Mouse (Mus musculus) cerebellum, adult 11-12 months (tissue): ENCODE results near the gene Tmem98.

Experiments used
- DNase-seq: peaks from one replicate; pipeline ENCODE4 v3.0.0; 2022

Gene Tmem98

DNA sequence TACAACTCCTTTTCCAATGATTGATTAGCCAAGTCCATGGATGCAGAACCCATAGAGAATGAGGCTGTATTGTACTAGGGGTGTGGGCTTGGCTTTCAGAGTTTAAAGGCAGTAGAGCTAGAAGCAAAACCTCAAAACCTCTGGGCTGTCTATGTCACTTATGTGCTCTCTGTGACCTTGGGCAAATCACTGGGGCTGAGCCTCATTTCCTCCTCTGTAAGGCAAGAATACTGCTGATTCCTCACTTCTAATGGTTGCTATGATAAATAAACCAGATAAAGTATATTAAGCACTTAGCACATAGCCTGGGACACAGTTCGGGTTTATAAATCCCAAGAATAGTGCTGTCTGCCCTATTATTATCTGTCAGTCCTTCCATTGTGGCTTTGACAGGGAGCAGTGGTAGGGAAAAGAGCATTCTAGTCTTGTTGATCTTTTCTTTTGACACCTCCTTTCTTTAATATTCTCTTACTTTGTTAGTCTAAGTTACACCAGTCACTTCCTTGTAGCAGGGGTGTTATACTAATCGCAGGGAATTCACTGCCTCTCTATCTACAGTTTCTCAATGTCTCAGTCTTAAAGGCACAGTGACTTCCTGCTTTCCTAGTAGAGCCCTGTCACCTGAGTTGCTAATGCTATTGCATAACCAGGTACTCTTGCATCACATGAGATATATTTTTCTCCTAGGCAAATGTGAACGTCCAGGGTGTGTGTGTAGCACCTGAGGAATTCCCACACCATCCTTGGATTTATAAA lies 18.1 kb upstream of the Tmem98 start:
- no peak for DNase-seq

DNA sequence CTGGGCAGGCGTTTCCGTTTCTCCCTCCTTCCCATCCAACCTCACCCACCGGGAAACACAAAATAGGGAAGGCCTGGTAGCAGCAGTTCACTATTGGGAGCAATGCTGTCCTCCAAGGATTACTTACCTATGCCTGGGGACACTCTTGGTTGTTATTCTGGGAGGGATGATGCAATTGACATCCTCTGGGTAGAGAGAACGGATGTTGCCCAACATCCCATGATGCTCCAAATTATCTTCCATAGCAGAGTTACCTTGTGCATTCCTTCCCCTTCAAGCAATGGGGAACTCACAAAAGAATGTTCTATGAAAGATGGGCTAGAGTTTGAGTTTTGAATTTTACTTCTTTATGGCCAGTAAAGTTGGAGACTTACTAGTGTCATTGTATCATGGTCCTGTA lies 16.6 kb upstream of the Tmem98 start:
- no peak for DNase-seq

DNA sequence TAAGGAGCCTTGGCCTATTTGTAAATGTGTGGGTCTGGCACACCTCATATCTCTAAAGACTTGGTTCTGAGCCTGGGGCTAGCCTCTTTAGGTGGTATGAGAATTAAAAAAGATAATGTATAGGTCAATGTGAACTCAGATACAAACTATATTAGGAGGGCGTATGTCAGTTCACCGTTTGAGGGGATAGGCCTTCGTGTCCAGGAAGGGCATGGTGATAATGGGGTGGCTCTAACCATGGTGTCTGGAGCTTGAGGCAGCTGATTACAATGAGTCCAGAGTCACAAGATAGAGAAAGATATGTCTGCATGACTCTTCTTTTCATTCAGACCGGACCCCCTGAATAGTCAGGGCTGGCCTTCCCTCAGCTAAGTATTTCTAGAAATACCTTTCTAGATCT lies 15.7 kb upstream of the Tmem98 start:
- no peak for DNase-seq

DNA sequence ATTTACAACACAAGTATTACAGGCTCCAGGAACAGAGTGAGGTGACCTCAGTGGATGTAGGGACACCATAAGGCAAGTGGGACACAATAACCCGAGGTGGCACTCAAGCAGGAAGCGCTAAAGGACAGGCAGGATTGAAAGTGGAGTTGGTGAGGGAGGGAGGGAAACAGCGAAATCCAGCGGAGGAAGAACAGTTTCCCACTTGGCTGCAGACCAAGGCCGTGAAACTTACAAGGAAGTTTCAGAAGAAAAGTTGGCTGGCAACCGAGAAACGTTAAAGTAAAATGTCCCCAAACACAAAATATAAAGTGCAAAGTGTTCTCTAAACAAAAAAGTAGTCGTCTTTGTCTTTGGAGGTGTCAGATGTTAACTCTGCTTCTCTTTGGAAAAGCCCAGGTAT lies 14.5 kb upstream of the Tmem98 start:
- DNase-seq = no peak

DNA sequence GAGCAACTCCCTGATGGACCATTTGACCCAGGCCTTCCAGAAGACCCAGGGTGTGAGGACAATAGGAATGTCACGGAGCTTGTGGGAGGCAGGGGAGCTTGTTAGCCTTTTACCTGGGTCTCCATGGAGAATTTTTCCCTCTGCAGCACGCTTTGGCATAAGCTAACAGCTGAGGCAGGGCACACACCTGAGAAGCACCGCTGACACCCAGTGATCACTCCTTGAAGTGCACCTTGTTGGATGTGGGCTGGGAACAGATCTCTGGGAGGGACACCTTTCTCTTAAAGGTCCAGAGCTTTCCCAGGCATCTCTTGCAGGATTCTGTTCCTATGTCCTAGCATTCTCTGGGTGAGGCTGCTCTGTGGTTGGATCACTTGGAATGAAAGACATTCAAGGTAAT lies 10.0 kb upstream of the Tmem98 start:
- DNase-seq = no peak

DNA sequence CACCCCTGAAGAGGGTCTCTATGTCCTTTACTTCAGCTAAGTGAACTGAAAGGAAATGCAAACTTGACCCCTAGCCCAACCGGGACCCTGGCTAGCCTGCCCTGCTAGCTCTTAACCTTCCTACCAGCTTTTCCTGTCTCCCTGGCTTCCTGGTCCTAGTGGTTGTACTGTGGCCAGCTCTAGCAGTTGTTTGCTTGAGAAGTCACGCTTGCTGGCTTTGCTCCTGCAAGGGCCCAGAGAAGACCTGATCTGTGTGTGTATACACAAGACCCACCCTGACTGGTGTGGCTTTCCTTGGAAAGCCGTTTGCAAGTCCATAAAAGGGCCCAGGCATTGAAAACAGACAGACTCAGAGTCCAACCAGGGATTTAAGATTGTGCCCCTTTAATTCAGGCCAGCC lies 7.3 kb upstream of the Tmem98 start:
- DNase-seq = no peak

DNA sequence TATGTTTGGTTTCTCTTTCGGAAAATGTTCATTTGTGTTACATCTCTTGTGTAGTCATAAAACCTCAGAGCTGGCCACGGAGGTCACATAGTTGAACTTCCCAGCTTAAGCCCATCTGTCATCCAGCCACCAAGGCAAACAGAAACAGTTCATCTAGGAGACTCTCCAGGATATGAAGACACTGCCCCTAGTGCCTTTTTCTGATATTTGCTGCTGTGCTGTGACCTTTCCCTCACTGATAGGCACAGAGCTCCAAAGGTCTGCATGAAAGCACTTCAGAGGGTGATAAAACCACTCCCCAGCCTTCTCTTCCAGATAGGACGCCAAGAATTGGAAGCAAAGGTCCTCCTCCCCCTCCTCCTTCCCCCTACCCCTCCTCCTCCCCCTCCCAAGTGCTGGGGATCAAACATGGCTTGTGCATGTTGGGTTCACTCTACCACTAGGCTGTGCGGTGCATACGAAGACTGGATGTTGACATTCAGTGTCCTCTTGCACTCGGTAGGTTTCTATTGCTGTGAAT lies 1.4 kb upstream of the Tmem98 start:
- no peak for DNase-seq

DNA sequence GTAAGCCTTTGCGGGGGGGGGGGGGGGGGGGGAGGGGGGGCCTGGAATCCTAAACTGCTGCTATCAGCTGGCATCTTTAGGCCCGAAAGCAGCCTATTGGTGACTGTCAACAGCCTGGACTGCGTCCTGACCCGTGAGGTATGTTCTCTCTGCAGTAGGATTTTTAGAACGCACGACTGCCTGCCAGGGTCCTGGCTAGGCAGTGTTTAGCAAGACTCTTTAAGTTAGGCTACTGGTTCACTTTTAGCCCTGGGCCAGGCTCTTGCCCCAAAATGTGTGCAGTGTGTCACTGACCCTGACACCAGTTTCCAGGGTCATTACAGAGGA lies 346 bp upstream of the Tmem98 start:
- DNase-seq = no peak

DNA sequence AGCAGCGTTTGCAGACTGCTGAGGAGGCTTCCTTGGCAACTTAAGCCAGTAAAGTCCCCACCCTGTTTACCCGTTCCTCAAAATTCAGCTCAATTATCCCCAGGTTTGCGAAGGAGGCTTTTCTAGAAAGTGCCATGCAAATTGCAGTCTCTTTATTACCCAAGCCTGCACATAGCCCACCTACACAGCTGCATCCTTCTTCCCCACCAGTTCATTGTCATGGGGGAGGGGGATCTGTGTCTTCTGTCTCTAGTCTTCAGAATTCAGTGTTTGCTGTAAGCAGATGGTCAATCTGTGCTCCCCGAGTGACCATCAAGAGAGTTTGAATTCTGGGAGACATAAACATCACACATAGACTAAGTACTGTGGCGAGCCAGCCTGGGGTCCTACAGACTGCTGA lies 1.2 kb downstream of the Tmem98 start:
- no peak for DNase-seq

DNA sequence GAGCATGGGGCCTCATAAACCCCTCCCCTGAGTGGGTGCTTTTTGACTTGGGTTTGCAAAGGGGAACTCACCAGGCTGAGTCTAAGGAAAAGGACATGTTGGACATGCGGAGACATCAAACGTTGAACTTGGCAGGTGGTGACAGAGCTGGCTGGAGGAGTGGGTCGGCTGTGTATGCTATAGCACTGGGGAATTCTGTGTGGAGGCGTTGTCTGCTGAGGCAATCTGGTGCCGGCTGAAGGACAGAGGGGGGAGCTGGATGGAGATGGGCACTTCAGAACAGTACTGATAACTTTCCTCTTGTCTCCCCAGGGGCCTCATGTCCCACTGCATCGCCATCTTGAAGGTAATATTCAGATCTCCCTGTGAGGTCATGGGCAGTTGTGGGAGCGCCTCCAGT lies 5.4 kb downstream of the Tmem98 start:
- no peak for DNase-seq

DNA sequence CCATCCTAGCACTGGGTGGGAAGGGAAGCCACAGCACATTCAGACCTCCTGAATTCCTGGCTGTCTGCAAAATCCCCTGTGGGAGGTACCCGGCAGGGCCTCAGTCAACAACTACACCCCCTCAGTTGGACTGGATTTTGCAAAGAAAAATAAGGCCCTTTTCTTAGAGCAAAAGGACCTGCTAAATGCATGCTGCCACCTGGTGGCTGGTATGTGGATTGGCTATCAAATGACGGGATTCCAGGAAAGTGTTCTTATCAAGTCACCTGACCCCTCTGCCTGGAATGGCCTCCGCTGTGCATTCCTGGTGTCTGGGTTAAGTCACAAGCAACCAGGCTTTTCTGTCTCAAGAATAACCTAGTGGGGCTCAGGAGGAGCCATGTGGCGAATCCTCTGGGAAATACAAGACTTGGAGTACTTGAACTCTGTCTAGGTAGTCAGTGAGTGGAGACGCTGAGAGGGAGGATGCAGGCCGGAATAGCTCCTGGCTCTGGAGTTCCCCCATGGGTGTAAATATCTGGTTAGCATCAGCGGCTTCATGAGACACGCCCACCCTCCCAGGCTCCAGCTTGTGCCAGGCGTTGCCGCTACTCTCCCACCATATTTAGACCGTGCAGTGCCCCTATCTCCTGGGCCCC lies 8.2 kb downstream of the Tmem98 start:
- DNase-seq = peak; percentile 49

DNA sequence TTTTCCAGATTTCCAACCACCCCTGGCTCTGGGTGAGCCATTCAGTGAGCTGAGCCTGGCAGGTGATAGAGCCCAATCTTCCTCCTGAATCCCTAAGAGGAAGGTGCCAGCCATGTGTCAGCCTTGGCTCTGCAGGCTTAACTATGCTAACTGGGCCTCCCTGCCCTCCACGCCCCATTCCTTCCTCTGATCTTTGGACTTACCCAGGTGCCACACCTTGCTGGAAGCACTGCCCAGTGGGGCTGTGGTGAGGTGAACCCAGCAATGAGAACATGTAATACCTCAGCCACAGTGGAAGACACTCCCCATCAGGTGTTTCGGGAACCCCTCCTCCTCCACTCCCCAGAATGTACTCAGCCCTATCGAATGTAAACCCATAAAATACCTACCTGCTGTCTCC lies 10.1 kb downstream of the Tmem98 start:
- no peak for DNase-seq

DNA sequence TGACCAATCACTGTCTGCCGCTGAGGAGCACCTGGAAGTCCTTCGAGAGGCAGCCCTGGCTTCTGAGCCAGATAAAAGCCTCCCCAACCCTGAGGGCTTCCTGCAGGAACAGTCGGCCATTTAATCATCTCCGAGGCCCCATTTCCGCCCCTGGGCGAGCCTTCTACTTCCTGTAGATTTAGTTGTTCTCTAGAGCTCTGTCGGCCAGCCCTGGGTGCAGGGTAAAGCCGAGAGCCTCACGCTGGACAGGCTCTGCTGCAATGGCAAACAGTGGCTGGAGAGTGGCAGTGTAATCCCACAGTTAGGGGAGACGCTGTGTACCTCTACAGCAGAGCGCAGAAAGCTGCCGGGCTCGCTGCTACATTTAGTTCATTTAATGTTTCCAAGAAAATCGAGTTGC lies 11.3 kb downstream of the Tmem98 start:
- no peak for DNase-seq

DNA sequence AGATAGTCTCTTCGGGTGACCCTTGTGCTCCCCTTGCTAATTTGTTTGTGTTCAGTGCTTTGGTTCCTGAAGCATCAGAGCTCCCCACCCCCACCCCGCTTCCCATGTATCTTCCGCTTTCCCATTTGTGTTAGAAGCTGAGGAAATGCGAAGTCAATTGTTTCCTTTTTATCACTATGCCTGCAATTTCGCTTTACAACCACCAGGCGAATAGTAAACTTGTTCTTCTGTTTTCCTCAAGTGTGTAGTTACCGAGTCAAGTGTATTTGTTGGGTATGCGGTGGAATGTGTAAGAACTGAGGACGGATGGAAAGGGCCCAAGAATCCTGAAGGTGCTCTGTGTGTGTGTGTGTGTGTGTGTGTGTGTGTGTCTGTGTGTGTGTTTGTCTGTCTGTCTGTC lies 11.8 kb downstream of the Tmem98 start:
- no peak for DNase-seq

DNA sequence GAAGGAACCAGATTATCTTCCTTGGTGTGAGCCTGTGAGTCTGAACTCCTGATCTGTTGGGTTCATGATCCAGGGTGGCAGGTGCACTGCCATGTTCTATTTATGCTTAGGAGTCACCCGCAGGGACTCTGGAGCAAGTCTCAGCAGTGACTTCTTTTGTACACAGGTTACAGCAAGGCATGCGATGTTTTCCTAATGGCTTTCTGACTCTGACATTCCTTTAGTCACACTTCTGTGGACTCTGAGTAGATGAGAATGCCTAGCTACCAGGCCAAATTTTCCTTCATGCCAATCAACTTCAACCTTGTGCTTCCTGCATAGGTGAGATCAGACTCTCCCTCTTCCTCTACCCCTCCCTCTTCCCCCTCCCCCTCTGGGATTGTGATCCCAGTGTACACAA lies 25.4 kb downstream of the Tmem98 start:
- DNase-seq = no peak

DNA sequence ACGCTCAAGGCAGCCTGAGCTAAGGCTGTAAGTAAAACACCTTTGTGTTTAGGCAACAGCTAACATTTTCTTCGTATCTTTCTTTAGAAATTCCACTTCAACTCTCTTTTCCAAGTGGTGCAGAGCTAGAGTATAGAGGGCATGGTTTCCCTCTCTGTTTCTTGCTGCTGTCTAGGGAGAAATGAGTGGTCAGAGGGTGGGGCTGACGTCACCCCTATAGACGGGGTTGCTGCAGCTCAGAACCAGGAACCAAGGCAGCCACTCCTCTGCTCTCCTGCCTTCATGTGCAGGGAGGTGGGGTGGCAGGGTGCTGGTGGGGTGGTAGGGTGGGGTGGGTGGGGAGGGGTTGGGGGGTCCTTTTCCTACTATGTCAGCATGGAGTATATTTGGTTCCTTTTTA lies 25.9 kb downstream of the Tmem98 start:
- no peak for DNase-seq

DNA sequence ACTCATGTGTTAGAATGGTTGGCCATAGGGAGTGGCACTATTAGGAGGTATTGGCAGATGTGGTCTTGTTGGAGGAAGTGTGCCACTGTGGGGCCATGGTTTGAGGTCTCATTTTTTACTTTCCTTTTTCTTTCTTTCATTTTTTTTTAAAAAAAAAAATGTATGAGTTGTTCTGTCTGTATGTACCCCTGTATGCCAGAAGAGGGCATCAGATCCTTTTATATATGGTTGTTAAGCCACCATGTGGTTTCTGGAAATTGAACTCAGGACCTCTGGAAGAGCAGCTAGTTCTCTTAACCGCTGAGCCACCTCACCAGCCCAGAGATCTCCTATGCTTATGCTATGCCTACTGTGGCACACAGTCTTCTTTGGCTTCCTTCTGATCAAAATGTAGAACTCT lies 28.7 kb downstream of the Tmem98 start:
- DNase-seq = no peak

DNA sequence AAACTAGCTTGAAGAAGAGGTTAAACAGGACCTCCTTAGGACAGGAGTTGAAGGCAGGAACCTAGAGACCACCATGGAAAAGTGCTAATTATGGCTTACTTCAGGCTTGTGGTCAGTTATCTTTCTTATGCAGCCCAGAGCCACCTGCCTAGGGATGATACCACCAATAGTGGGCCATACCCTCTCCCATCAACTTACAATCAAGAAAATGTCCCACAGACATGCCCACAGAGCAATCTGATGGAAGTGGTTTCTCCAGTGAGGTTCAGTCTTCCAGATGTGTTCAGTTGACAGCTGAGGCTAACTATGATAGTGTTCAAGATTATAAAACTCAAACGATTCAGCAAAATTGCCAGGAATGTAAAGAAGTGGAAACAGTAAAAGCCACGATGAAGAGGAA lies 33.5 kb downstream of the Tmem98 start:
- DNase-seq = no peak

DNA sequence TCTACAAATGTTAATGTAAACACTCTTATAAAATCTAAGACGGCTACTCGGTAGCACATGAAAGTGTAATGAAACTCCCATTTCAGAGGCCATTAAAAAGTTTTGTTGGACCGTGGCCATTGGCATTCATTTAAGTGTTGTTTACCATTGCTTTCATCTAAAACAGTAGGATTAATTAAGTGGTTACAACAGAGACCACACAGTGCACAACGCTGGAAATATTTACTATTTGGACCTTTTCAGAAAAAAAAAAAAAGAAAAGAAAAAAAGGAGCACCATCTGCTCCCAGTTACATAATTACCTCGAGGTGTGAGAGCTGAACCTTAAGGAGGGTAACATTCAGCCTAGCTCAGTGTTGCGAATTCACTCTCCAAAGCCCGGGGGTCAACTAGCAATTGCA lies 35.5 kb downstream of the Tmem98 start:
- no peak for DNase-seq

DNA sequence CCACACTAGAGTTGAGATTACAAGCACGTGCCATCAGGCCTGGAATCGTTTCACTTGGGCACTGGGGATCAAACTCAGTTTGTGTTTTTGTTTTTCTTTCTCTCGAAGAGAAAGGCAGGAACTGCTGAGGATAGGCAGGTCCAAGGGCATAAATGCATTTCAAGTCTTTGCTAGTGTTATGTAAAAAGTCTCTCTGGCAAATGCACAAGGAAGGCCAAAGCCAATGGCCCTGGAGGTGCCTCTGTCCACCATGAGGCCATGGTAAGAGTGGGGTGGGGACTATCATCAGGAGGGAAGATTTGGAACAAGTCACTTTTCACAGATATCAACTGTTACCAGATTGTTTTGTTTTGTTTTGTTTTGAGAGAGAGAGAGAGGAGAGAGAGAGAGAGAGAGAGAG lies 36.1 kb downstream of the Tmem98 start:
- no peak for DNase-seq

DNA sequence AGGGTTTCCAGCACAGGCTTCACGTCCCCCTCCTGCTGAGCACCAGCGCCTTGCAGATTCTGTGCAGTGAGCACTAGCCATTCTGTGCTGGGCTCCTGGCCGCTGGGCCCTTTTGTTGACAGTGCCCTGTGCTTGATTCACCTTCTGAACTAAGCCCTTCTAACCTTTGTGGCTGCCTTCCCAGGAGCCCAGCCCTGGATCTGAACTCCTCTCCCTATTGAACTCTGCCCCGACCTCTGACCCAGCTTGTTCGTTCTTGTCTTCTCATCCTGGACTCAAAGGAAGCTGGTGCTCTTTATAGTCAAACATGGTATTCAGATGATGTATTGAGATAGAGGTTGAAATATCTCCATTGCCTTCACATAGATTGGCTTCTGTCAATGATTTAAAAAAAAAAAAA lies 38.2 kb downstream of the Tmem98 start:
- DNase-seq = no peak

DNA sequence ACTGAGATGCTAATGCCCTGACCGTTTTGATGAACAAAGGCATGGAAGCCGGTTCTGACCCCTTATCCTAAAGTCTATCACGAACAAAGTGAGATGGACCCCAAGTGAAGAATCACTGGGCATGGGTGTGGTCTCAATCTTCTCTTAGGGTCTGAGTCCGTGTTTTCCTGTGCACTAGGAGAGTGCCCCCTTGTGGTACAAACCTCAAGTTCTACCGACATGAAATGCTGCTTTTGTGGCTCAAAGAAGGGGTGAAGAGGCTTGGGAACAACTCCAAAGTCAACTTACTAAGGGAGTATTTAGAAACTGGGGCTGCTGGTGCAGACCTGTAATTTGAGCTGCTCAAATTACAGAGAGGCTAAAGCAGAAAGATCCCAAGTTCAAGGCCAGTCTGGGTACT lies 41.9 kb downstream of the Tmem98 start:
- DNase-seq = no peak

DNA sequence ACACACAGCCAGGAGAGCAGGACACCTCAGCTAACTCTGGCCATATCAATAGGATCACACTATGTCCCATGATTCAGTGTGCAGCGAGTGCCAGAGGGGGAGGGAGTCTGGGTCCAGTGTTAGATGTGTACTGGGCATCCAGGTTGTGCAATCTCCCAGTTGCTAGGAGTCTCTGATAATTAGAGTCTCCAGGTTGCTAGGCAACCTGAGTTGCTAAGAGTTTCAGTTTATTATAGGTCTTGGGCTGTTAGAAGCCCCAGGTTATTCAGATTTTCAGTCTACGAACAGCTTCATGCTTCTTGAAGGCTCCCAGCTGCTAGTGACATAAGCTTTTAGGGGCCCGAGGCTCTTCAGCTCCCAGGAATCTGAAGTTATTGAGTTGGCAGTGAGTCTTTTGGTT lies 43.0 kb downstream of the Tmem98 start:
- DNase-seq = no peak

DNA sequence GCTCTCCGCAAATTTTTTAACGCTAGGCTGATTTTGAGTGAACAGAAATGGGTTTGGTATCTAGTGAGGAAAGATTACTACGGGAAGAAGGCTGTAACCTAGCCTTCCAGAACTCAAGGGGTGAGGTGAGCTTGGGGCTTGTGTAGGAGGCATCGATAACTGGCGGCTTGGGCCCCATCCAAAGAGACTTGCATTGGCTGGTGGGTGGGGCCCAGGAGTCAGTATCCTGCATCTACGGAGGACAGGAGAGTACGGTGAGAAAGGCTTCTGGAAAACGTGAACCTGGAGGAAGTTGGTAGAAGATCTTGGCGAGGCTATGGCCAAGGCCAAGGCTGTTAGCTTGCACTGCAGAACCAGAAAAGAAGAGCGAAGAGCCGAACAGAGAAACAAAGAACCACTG lies 44.5 kb downstream of the Tmem98 start:
- DNase-seq = no peak

DNA sequence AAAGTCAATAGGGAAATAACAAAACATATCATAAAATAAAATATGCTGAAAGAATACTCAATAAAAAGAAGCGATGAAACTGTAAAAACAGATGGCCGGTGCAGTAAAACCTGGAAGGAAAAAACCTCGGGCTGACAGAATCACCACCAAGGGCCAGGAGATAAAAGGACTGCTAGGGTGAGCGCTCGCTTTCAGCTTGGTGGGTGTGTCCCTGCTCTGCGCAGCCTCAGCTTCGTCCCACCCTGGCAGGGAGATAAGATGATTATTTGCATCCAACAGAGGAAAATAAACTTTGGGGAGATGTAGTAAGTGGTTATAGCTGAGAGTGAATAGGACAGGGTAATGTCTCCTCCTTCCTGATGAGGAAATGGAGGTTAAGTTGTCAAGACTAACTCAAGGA lies 44.9 kb downstream of the Tmem98 start:
- DNase-seq = no peak
